Mouse (Mus musculus) hindbrain, embryonic 13.5 days (tissue): ENCODE measurements at regions not wholly inside any gene's neighbourhood (a gene's known extent, or its start where the extent isn't known, plus 50 kb on each side); places are given as distances from the start of the nearest gene placed in this dataset.
A peak's percentile ranks its signal among the peaks of the same experiment; 100 is the strongest.

ENCODE experiments used
- ATAC-seq: fragments of 200-750 bp; cut with Nextera tagmentation; 2 replicates; pipeline ENCODE4 v1.8.0; 2017; ENCODE audit warnings: moderate TSS enrichment; ENCODE audit not compliant: low FRiP score
- H3K27ac ChIP-seq: fragments of 300-500 bp; sonication (generic); 2 replicates; pipeline ENCODE4 v1.5.1; 2015; ENCODE audit warnings: inconsistent platforms, mild to moderate bottlenecking, moderate library complexity
- H3K27me3 ChIP-seq: fragments of 300-500 bp; sonication (generic); 2 replicates; pipeline ENCODE4 v1.6.1; 2015; ENCODE audit warnings: mild to moderate bottlenecking, inconsistent platforms
- H3K36me3 ChIP-seq: fragments of 300-500 bp; sonication (generic); 2 replicates; pipeline ENCODE4 v1.6.1; 2015; ENCODE audit warnings: mild to moderate bottlenecking, inconsistent platforms
- H3K4me1 ChIP-seq: fragments of 300-500 bp; sonication (generic); replicated peaks from 2 replicates; pipeline ENCODE4 v1.6.1; 2015; ENCODE audit warnings: inconsistent platforms
- H3K4me2 ChIP-seq: fragments of 300-500 bp; sonication (generic); 2 replicates; pipeline ENCODE4 v1.6.1; 2015; ENCODE audit warnings: inconsistent platforms, mild to moderate bottlenecking, moderate library complexity
- H3K4me3 ChIP-seq: fragments of 300-500 bp; sonication (generic); 2 replicates; pipeline ENCODE4 v1.5.1; 2015; ENCODE audit warnings: mild to moderate bottlenecking, inconsistent platforms
- H3K9ac ChIP-seq: fragments of 300-500 bp; sonication (generic); 2 replicates; pipeline ENCODE4 v1.6.1; 2015; ENCODE audit warnings: mild to moderate bottlenecking, inconsistent platforms
- H3K9me3 ChIP-seq: fragments of 300-500 bp; sonication (generic); 2 replicates; pipeline ENCODE4 v1.6.1; 2016; ENCODE audit warnings: inconsistent platforms
- WGBS: fragments of 180-500 bp; shearing (Covaris S2); methylation state at CpG from one replicate; pipeline ENCODE4 v1.1.7; 2015; 5-methylcytosine and 5-hydroxymethylcytosine counted together

DNA sequence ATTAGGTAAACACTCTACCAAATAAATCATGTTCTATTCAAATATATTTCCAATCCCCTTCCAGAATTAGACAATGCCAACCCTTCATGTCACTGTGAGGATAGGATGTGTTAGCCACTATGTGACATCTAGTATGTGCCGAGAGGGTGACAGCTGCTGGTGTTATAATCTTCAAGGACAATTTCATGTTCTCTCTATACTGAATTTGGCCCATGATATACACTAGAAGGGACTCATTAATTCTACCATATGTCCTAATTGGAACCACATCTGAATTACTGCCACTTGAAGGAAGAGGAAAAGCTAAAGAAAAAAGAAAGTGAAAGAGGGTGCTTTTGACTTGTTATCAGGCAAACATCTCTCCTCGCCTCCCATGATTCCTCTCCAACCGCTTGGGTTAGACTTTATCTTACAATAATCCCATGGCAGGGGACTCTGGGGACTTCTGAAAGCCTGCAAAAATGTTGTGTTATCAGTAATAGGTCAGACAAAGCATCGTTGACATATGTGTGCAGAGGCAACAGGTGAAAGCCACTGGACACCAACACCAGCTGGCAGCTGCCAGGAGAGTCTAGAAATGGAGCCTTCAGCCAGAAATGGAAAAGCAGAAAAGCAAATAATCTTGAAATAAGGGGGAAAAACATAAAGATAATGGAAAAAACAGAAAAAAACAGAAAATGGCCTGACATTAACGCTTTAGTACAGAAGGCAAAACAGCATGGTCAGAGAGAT is 131.7 kb upstream of the Hs6st1 start:
- Histone ChIP-seq H3K4me1 (peaks cover 8% of the 10 kb centered on the region), H3K9me3 (no peaks in the 10 kb centered on the region), H3K27me3 (no peaks in the 10 kb centered on the region), H3K4me3 (no peak overlapping the region), H3K27ac (no peak overlapping the region), H3K4me2 (no peak overlapping the region), H3K9ac (no peak overlapping the region), H3K36me3 (no peaks in the 10 kb centered on the region)
- ATAC-seq, result no peak
- WGBS, result 74% methylated on average over 5 of the region's 5 CpGs

DNA sequence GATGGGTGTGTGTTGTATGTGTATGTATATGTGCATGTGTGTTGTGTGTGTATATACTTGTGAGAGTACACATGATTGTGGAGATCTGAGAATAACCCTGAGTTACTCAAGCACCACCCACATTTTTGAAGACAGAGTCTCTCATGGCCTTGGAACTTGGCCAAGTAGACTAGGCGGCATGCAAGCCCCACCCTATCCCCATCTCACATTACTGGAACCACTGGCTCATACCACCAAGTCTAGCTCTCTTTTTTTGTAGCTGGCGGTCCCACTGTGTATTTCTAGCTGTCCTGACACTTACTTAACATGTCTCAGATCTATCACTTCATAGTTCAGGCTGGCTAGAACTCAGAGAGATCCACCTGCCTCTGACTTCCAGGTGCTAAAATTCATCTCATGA is 128.0 kb upstream of the Hs6st1 start:
- H3K4me3 ChIP-seq, result no peak overlapping the region
- no peaks in the 10 kb centered on the region for H3K36me3 ChIP-seq
- H3K9ac ChIP-seq, result no peak overlapping the region
- H3K4me1 ChIP-seq, result peaks cover 37% of the 10 kb centered on the region
- H3K27me3 ChIP-seq, result no peaks in the 10 kb centered on the region
- no peak for ATAC-seq
- 75% methylated on average over 2 of the region's 2 CpGs for WGBS
- no peak overlapping the region for H3K27ac ChIP-seq
- H3K4me2 ChIP-seq, result no peak overlapping the region
- no peaks in the 10 kb centered on the region for H3K9me3 ChIP-seq

DNA sequence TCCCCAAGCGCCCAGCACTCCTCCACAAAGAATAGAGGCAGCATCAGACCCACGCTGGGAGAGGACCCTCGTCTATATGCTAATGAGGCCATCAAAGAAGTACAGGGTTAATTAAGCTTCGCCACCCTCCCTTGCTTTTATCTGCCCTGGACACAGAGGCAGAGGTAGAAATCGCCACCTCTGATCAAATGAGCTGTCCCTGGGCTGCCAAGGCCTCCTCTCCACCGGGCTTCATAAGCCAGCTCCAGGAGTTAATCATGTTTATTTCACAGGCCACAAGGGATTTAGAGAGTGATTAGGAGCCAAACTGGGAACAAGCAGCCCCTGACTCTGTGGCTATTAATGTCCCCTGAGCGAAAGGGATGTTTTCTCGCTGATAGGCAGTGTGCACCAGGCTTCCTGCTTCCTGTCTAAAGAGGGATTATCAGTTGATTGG is 126.5 kb upstream of the Hs6st1 start:
- H3K27ac ChIP-seq, result peak overlapping the region; percentile 71
- H3K27me3 ChIP-seq, result no peaks in the 10 kb centered on the region
- H3K36me3 ChIP-seq, result no peaks in the 10 kb centered on the region
- H3K9me3 ChIP-seq, result no peaks in the 10 kb centered on the region
- 10% methylated on average over 8 of the region's 8 CpGs for WGBS
- peak; percentile 52; the same call in 1 of the 2 replicates for ATAC-seq
- no peak overlapping the region for H3K4me3 ChIP-seq
- H3K4me1 ChIP-seq, result peaks cover 38% of the 10 kb centered on the region
- no peak overlapping the region for H3K4me2 ChIP-seq
- H3K9ac ChIP-seq, result 0 out of 2 replicates have a peak overlapping the region, but pooled peaks have one; percentile 29

DNA sequence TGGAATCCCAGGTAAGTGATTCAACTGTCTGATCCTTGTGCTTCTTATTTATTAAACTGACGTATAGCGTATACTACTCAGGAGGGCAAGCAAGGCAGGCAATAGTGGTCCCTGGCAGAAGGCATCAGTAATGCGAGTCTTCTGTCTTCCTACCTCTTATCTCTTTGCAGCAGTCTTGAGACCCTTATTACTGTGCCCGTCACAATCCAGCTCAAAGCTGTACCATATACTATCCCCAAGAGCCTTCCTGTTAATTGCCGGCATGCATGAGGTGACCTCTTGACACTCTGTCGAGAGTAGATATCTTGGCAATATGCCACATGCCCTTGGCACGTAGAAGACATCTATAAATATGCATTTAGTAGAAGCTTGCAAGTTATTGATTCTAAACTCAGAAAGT is 126.0 kb upstream of the Hs6st1 start:
- H3K36me3 ChIP-seq, result no peaks in the 10 kb centered on the region
- H3K4me2 ChIP-seq, result no peak overlapping the region
- H3K4me1 ChIP-seq, result peaks cover 38% of the 10 kb centered on the region
- ATAC-seq, result peak; percentile 33; the same call in 1 of the 2 replicates
- no peak overlapping the region for H3K4me3 ChIP-seq
- no peak overlapping the region for H3K9ac ChIP-seq
- no peaks in the 10 kb centered on the region for H3K9me3 ChIP-seq
- WGBS, result 37% methylated on average over 7 of the region's 7 CpGs
- peak overlapping the region; percentile 71 for H3K27ac ChIP-seq
- no peaks in the 10 kb centered on the region for H3K27me3 ChIP-seq

DNA sequence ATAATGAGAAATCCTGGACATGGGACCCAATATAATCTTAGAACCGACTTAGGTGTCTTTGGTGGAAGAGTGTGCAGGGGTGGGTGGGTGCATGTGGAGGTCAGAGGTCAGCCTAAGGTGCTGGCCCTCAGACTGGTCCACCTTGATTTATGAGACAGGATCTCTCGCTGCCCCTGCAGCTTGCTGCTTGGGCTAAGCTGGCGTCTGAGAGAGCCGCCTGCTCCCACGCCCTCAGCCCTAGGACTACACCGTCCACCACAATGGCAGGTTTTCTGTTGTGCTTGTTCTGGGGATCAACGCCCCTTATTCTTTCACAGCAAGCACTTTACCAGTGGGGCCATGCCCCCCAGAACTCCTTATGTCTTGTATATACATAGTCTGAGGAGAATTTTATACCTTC is 124.4 kb upstream of the Hs6st1 start:
- H3K4me1 ChIP-seq, result peaks cover 38% of the 10 kb centered on the region
- no peak for ATAC-seq
- H3K27ac ChIP-seq, result no peak overlapping the region
- H3K9ac ChIP-seq, result no peak overlapping the region
- no peaks in the 10 kb centered on the region for H3K36me3 ChIP-seq
- no peak overlapping the region for H3K4me3 ChIP-seq
- no peaks in the 10 kb centered on the region for H3K9me3 ChIP-seq
- no peak overlapping the region for H3K4me2 ChIP-seq
- WGBS, result 30% methylated on average over 7 of the region's 7 CpGs
- no peaks in the 10 kb centered on the region for H3K27me3 ChIP-seq

DNA sequence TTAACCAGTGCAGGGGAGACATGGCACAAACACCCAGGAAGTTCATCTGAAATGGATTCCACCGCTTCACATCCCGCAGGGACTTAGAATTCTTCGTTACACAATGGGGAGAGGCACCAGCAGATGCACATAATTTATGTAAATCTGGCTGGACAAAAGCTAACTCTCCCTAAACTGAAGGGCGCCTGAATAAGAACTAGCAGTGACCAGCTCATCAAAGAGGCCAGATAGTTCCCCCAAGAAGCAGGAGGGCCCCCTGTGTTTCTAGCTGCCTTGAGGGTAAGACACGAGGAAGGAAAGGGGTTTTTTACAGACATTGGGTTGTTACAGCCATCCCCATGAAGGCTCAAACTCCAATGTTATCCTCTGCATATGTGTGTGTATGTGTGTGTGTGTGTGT is 123.8 kb upstream of the Hs6st1 start:
- H3K27ac ChIP-seq, result no peak overlapping the region
- no peak overlapping the region for H3K4me3 ChIP-seq
- no peak overlapping the region for H3K9ac ChIP-seq
- peaks cover 38% of the 10 kb centered on the region for H3K4me1 ChIP-seq
- no peak overlapping the region for H3K4me2 ChIP-seq
- no peaks in the 10 kb centered on the region for H3K9me3 ChIP-seq
- no peaks in the 10 kb centered on the region for H3K27me3 ChIP-seq
- no peaks in the 10 kb centered on the region for H3K36me3 ChIP-seq
- 15% methylated on average over 5 of the region's 5 CpGs for WGBS
- ATAC-seq, result no peak

DNA sequence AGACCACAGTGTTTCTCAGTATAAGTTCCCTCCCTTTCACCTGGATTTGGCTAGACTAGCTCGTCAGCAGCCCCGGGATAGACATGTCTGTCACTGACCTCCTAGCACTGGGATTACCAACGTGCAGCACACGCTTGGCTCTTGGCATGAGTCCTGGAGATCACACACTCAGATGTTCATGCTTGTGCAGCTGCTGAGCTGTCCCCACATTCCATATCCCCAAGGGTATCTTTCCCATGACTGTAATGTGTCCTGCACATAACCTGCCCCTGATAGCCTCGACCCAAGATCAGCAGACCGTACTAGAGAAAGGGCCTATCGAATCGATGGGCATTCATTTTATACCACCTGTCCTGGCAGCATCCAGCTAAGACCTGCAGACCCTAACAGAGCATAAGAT is 123.4 kb upstream of the Hs6st1 start:
- no peak overlapping the region for H3K4me3 ChIP-seq
- no peaks in the 10 kb centered on the region for H3K27me3 ChIP-seq
- no peaks in the 10 kb centered on the region for H3K36me3 ChIP-seq
- H3K9ac ChIP-seq, result no peak overlapping the region
- H3K4me2 ChIP-seq, result no peak overlapping the region
- no peak for ATAC-seq
- 65% methylated on average over 8 of the region's 8 CpGs for WGBS
- H3K9me3 ChIP-seq, result no peaks in the 10 kb centered on the region
- no peak overlapping the region for H3K27ac ChIP-seq
- H3K4me1 ChIP-seq, result peaks cover 38% of the 10 kb centered on the region

DNA sequence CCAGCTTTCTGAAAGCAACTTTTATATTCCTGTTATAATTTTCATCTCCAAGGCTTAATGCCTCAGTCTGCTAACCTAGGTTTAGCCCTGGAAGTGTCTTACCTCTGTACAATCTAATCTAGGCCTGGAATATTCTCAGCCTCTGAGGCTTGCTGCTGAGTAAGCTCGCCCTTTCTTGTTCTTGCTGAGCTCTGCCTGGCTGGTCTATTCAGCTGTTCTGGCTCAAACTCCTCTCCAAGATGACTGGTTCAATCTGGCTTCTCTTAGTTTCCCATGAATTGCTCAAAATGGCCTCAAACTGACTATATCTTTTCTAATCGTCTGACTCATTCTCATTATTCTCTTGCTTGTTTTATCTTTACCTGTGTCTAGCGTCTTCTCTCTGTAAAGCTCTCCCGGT is 122.6 kb upstream of the Hs6st1 start:
- H3K4me2 ChIP-seq, result no peak overlapping the region
- 86% methylated on average over 4 of the region's 4 CpGs for WGBS

DNA sequence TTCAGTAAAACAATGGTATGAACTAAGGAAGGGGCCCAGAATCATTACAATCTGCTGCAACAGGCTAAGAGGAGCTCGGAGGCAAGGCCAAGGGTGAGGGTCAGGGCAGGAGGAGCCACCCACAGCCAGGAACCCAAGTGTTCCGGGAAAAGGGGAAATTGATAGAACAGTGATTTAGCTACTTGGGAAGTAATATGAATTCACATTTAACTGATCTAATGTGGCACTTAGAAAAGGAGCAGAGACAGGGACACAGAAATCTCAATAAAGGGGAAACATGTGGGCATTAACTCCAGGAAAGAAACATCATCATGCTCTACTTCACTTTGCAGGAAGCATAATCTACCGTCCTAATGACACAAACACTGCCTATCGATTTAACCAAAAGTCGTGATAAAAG is 120.1 kb upstream of the Hs6st1 start:
- Histone ChIP-seq H3K27ac (no peak overlapping the region), H3K9me3 (no peaks in the 10 kb centered on the region), H3K27me3 (no peaks in the 10 kb centered on the region), H3K4me3 (no peak overlapping the region), H3K4me2 (no peak overlapping the region), H3K36me3 (no peaks in the 10 kb centered on the region), H3K9ac (no peak overlapping the region), H3K4me1 (peaks cover 20% of the 10 kb centered on the region)
- 80% methylated on average over 5 of the region's 5 CpGs for WGBS
- ATAC-seq, result no peak

More for the DNA sequence above, 122.6 kb upstream of the Hs6st1 start:
- Histone ChIP-seq H3K9me3 (no peaks in the 10 kb centered on the region), H3K27ac (no peak overlapping the region), H3K9ac (no peak overlapping the region), H3K4me3 (no peak overlapping the region), H3K4me1 (peaks cover 38% of the 10 kb centered on the region), H3K27me3 (no peaks in the 10 kb centered on the region), H3K36me3 (no peaks in the 10 kb centered on the region)
- ATAC-seq, result no peak

DNA sequence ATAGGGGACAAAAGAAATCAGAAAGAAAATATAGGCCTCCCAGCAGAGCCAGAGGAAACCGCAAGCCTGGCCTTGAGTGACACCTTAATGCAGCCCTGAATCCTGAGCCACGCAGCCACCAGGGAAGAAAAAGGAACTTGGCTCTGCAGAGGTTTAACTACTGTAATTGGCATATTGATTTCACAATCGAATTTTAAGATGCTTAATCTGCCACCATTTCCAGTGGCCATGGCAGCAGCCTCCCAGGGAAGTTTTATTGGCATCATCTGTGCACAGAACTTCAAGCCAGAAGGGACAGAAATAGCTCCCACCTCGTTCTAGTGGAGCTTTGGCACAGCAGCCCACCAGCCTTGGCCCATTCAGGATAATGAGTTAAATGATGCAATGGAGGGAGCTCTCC is 117.1 kb upstream of the Hs6st1 start:
- Histone ChIP-seq H3K4me3 (no peak overlapping the region), H3K4me1 (no peaks in the 10 kb centered on the region), H3K9ac (no peak overlapping the region), H3K9me3 (no peaks in the 10 kb centered on the region), H3K27me3 (no peaks in the 10 kb centered on the region), H3K36me3 (no peaks in the 10 kb centered on the region), H3K27ac (no peak overlapping the region), H3K4me2 (no peak overlapping the region)
- WGBS, result 74% methylated on average over 4 of the region's 4 CpGs
- ATAC-seq, result no peak

DNA sequence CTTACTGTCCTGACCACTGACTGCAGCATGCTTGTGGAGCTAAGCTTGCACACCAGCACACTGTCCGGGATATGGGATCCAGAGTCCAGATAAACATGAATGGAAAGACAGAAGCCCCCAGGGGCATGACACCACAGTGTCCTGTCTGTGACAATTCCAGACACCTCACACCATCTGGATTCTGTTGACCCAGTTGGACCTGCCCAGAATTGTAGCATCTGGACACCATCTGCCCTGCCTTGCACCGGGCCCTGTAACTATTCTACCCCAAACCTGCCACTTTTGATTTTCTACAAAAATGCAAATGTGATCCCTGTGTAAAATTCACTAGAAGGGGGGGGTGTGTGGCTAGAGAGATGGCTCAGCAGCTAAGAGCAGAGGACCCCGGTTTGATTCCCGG is 114.5 kb upstream of the Hs6st1 start:
- WGBS, result 81% methylated on average over 4 of the region's 4 CpGs
- peaks cover 5% of the 10 kb centered on the region; the same call in 1 of the 2 replicates for H3K4me1 ChIP-seq
- H3K9me3 ChIP-seq, result no peaks in the 10 kb centered on the region
- no peak for ATAC-seq
- no peak overlapping the region for H3K9ac ChIP-seq
- H3K27ac ChIP-seq, result no peak overlapping the region
- no peak overlapping the region for H3K4me3 ChIP-seq
- no peaks in the 10 kb centered on the region for H3K36me3 ChIP-seq
- H3K27me3 ChIP-seq, result no peaks in the 10 kb centered on the region
- H3K4me2 ChIP-seq, result no peak overlapping the region

DNA sequence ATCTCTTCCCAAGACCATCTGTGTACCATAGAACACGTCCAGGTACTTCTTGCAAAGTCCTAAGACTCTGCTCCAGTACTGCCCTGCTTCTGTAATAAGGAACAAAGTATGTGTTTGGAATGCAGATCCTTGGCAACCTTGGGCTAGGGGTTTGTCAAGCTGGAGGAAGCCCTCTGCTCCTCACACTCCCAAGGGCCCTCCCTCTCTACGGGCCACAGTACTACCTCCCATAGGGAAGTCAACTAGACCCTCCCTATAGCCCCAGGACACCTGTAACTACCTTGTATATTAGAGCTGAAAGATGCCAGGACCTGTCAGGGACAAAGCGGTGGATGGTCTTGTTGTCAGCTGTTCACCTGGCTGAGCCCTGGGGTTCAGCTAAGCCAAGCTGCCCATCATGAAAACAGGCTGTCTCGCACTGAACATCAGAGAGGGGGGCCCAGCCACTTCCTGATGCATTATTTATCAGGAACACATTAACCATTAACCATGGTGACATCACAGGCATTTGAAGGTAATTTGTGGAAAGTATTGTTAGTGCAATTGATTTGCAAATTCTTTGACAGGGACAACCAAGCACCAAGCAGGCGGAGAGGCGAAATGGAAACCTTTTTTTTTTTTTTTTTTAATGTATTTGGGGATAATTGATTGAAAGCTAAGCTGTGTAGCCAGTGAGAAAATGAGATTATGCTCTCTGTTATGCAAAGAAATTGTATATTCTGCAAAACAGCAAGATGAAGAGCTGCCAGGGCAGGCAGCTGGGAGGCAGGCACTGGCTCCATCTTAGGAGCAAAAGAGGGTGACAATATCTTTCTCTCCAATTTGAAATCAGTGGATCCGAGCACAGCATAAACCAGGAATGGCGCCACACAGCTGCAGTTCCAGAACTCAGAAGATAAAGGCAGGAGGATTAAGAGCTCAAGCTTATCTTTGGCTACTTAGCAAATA is 110.5 kb upstream of the Hs6st1 start:
- ATAC-seq, result no peak
- Histone ChIP-seq H3K27ac (no peak overlapping the region), H3K27me3 (no peaks in the 10 kb centered on the region), H3K4me2 (no peak overlapping the region), H3K4me3 (no peak overlapping the region), H3K9me3 (no peaks in the 10 kb centered on the region), H3K4me1 (peaks cover 5% of the 10 kb centered on the region; the same call in 1 of the 2 replicates), H3K36me3 (no peaks in the 10 kb centered on the region), H3K9ac (no peak overlapping the region)
- 53% methylated on average over 8 of the region's 8 CpGs for WGBS
